Mouse (Mus musculus) liver, adult 2 months (tissue): ENCODE results near the gene Calm2.

ENCODE experiments used
- CTCF ChIP-seq: fragments of 200-500 bp; IDR thresholded peaks from 2 replicates; pipeline ENCODE4 v1.5.1; 2011; ENCODE audit warnings: low read depth, low read length, control low read depth
- POLR2A ChIP-seq: fragments of 200-500 bp; IDR thresholded peaks from 2 replicates; pipeline ENCODE4 v1.6.1; 2011; ENCODE audit warnings: low read length, control low read depth; ENCODE audit not compliant: insufficient read depth; ENCODE audit errors: extremely low read depth

- TF ChIP-seq CTCF (no peak), POLR2A (no peak)
Measured at GRCm38 (mm10) chr17:87405576-87405975, 41.2 kb downstream of the Calm2 start.
